Mouse (Mus musculus): ENCODE results near the gene Aars.

DNA sequence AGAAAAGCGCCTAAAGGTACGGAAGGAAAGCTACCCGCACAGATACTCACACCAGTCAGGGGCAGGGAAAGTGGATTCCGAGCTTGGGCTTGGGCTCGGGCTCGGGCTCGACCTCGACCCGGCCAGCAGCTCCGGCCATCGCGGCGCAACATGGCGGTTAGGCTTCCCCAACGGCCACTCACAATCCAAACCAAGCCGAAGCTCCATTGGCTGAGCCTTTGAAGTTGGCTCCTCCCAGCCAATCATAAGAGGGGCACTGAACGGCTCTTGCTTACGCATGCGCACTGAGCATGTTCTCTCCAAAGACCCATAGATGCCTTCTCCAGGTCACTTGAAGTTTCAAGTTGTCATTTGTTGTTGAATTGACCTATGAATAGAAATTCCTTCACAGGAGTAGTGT is 1.4 kb upstream of the Aars start, which contains the start of gene Ddx19b:
- TF ChIP-seq ZNF384 (IDR thresholded peaks at IDR 0.05; ENCODE audit: low read depth, low read length): no peak
- no peak for TF ChIP-seq ZC3H11A (IDR thresholded peaks at IDR 0.05; ENCODE audit: borderline replicate concordance, low read depth, low read length)
- no peak for TF ChIP-seq HCFC1 (IDR thresholded peaks at IDR 0.05; ENCODE audit: borderline replicate concordance, insufficient read depth, low read length)

All from ES-E14 (cell line).